14 mouse cellular contexts compared by ENCODE assay signal in the genomic region with DNA sequence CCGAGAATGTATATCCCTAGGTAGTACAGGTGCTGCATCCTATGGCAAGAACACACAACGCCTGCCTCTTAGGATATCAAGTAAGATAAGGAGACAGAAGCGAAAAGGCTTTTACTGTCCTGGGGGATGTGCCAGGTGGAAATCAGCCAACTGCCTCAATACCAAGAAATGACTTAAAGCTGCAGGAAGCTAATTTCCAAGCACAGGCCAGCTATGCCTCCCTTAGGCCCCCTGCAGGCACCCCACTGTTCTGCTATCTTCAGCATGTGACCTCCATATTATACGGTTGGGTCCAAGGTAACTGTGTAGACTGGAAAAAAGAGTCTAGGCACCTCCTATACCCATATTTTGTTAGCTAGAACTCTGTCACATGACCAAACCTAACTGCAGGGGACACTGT. TPM values are rescaled to one million over a fixed set of nuclear protein-coding genes. Genes with fewer than 3 reads are reported as not detected.
DNase-seq lines count a peak whose midpoint lies in the region; ATAC-seq and TF ChIP-seq lines count a peak whose summit lies in the region.
"Had no signal": no experiment of that assay in that cellular context is flagged by ENCODE, and none has a peak within 500 bp of the region (broad histone marks: within the 10 kb centered on the region; RNA-seq: fewer than 3 reads in every experiment).

No protein-coding gene starts in this region.

- no peaks in the 10 kb centered on the region for H3K36me3 ChIP-seq in intestine, embryonic 16.5 days (ENCODE audit: control insufficient read depth, insufficient read depth, low read length)
- H3K36me3 ChIP-seq in intestine, embryonic 15.5 days: 0 out of 2 replicates have a peak, but pooled peaks cover 5% of the 10 kb centered on the region
- no peaks in the 10 kb centered on the region for H3K36me3 ChIP-seq in midbrain, postnatal 0 days (ENCODE audit: insufficient read depth, low read length)
- no peaks in the 10 kb centered on the region for H3K36me3 ChIP-seq in midbrain, embryonic 13.5 days
- H3K36me3 ChIP-seq: midbrain, embryonic 10.5 days; neural tube, embryonic 13.5 days; stomach, embryonic 15.5 days had no signal

- no peak overlapping the region for H3K27ac ChIP-seq in intestine, embryonic 16.5 days (ENCODE audit: low read length)
- H3K27ac ChIP-seq in intestine, embryonic 15.5 days: no peak overlapping the region
- H3K27ac ChIP-seq in midbrain, postnatal 0 days (ENCODE audit: low read depth, low read length): no peak overlapping the region
- H3K27ac ChIP-seq in midbrain, embryonic 13.5 days: no peak overlapping the region
- H3K27ac ChIP-seq in brown adipose tissue, adult 24 weeks (replicated peaks; ENCODE audit: low read depth, low read length): peak overlapping the region; percentile 61
- H3K27ac ChIP-seq: limb, embryonic 13.5 days; midbrain, embryonic 10.5 days; neural tube, embryonic 13.5 days; stomach, embryonic 15.5 days had no signal

- no peaks in the 10 kb centered on the region for H3K9me3 ChIP-seq in intestine, embryonic 16.5 days (ENCODE audit: control insufficient read depth, low read length)
- H3K9me3 ChIP-seq in intestine, embryonic 15.5 days: no peaks in the 10 kb centered on the region
- no peaks in the 10 kb centered on the region for H3K9me3 ChIP-seq in midbrain, postnatal 0 days (ENCODE audit: low read length)
- no peaks in the 10 kb centered on the region for H3K9me3 ChIP-seq in midbrain, embryonic 13.5 days
- H3K9me3 ChIP-seq: limb, embryonic 13.5 days; midbrain, embryonic 10.5 days; neural tube, embryonic 13.5 days; stomach, embryonic 15.5 days had no signal

- ATAC-seq in intestine, embryonic 16.5 days: 0 out of 2 replicates have a peak, but pooled peaks have one; percentile 32
- no peak for ATAC-seq in intestine, embryonic 15.5 days
- ATAC-seq in midbrain, postnatal 0 days (ENCODE audit: low FRiP score): no peak
- no peak for ATAC-seq in midbrain, embryonic 13.5 days
- peak; percentile 73 for ATAC-seq in megakaryocyte-erythroid progenitor cell, adult 5-6 weeks (replicated peaks; ENCODE audit: low FRiP score, low TSS enrichment, poor library complexity, severe bottlenecking)
- ATAC-seq: Patski had no signal

- DNase-seq in midbrain, postnatal 0 days (ENCODE audit: low spot score): no peak
- no peak for DNase-seq in retina, embryonic 14.5 days (ENCODE audit: low spot score)
- DNase-seq: gastrocnemius, postnatal 25 days had no signal

- no peak overlapping the region for H3K9ac ChIP-seq in intestine, embryonic 16.5 days (ENCODE audit: low read depth, low read length)
- H3K9ac ChIP-seq in intestine, embryonic 15.5 days: no peak overlapping the region
- no peak overlapping the region for H3K9ac ChIP-seq in midbrain, postnatal 0 days (replicated peaks; ENCODE audit: low read length, poor library complexity, severe bottlenecking)
- H3K9ac ChIP-seq in midbrain, embryonic 13.5 days (replicated peaks): no peak overlapping the region
- H3K9ac ChIP-seq: limb, embryonic 13.5 days; neural tube, embryonic 13.5 days; stomach, embryonic 15.5 days had no signal

- 70% methylated on average over 4 of the region's 4 CpGs for WGBS in intestine, embryonic 16.5 days
- WGBS in intestine, embryonic 15.5 days: 65% methylated on average over 4 of the region's 4 CpGs
- WGBS in midbrain, postnatal 0 days: 65% methylated on average over 4 of the region's 4 CpGs
- 94% methylated on average over 4 of the region's 4 CpGs for WGBS in midbrain, embryonic 13.5 days

- H3K4me3 ChIP-seq in intestine, embryonic 16.5 days (ENCODE audit: low read length): no peak overlapping the region
- no peak overlapping the region for H3K4me3 ChIP-seq in intestine, embryonic 15.5 days (replicated peaks)
- no peak overlapping the region for H3K4me3 ChIP-seq in midbrain, postnatal 0 days (ENCODE audit: low read depth, low read length)
- no peak overlapping the region for H3K4me3 ChIP-seq in midbrain, embryonic 13.5 days (replicated peaks)
- H3K4me3 ChIP-seq in brown adipose tissue, adult 24 weeks (ENCODE audit: insufficient read depth, low read depth, low read length): no peak overlapping the region
- H3K4me3 ChIP-seq: erythroblast, embryonic 14.5 days; limb, embryonic 13.5 days; midbrain, embryonic 10.5 days; neural tube, embryonic 13.5 days; stomach, embryonic 15.5 days had no signal

- no peaks in the 10 kb centered on the region for H3K27me3 ChIP-seq in intestine, embryonic 16.5 days (replicated peaks; ENCODE audit: control insufficient read depth, insufficient read depth, low read length)
- no peaks in the 10 kb centered on the region for H3K27me3 ChIP-seq in intestine, embryonic 15.5 days (replicated peaks)
- H3K27me3 ChIP-seq in midbrain, postnatal 0 days (ENCODE audit: insufficient read depth, low read length): no peaks in the 10 kb centered on the region
- H3K27me3 ChIP-seq in midbrain, embryonic 13.5 days: no peaks in the 10 kb centered on the region
- H3K27me3 ChIP-seq: limb, embryonic 13.5 days; neural tube, embryonic 13.5 days; Patski; stomach, embryonic 15.5 days had no signal

- TF ChIP-seq CTCF in midbrain, postnatal 0 days (IDR thresholded peaks at IDR 0.05): 0 out of 2 replicates have a peak, but pooled peaks have one; percentile 10

- peaks cover 11% of the 10 kb centered on the region; the same call in 1 of the 2 replicates for H3K4me1 ChIP-seq in intestine, embryonic 16.5 days (ENCODE audit: control insufficient read depth, insufficient read depth, low read length)
- peaks cover 9% of the 10 kb centered on the region for H3K4me1 ChIP-seq in intestine, embryonic 15.5 days (replicated peaks)
- H3K4me1 ChIP-seq in midbrain, postnatal 0 days (ENCODE audit: insufficient read depth, low read length): no peaks in the 10 kb centered on the region
- H3K4me1 ChIP-seq in midbrain, embryonic 13.5 days (replicated peaks): no peaks in the 10 kb centered on the region
- peaks cover 33% of the 10 kb centered on the region for H3K4me1 ChIP-seq in brown adipose tissue, adult 24 weeks (ENCODE audit: control insufficient read depth, insufficient read depth, insufficient read length, low read length)
- H3K4me1 ChIP-seq: midbrain, embryonic 10.5 days had no signal

- H3K4me2 ChIP-seq in intestine, embryonic 16.5 days (ENCODE audit: low read depth, low read length): no peak overlapping the region
- no peak overlapping the region for H3K4me2 ChIP-seq in intestine, embryonic 15.5 days (replicated peaks)
- H3K4me2 ChIP-seq in midbrain, postnatal 0 days (ENCODE audit: low read depth, low read length, poor library complexity, severe bottlenecking): no peak overlapping the region
- H3K4me2 ChIP-seq in midbrain, embryonic 13.5 days (replicated peaks): no peak overlapping the region
- H3K4me2 ChIP-seq: limb, embryonic 13.5 days; neural tube, embryonic 13.5 days; stomach, embryonic 15.5 days had no signal

RNA-seq across cellular contexts. Expression of a gene that starts 44.7 kb away (rescaled TPM):
- 10.1 and 10.3 TPM in 2 replicates for polyA plus RNA-seq in intestine, embryonic 16.5 days (2015; fragmentation: Nextera tagmentation; extraction: Ambion mirVana)
- 9.4 and 11.8 TPM in 2 replicates for polyA plus RNA-seq in intestine, embryonic 15.5 days (2015; fragmentation: Nextera tagmentation; extraction: Ambion mirVana)
- 3.7 and 5.9 TPM in 2 replicates for total RNA-seq in midbrain, postnatal 0 days (2014; rRNA removed)
- 1.6 and 1.8 TPM in 2 replicates for polyA plus RNA-seq in midbrain, postnatal 0 days (2015; fragmentation: Nextera tagmentation; extraction: Ambion mirVana)
- polyA plus RNA-seq in midbrain, embryonic 13.5 days (2015; fragmentation: Nextera tagmentation; extraction: Ambion mirVana): 3.4 and 3.7 TPM in 2 replicates
- polyA plus RNA-seq in brown adipose tissue, adult 24 weeks (2012; ENCODE audit: insufficient read depth, insufficient read length, missing spikeins): 2.9 and 7.5 TPM in 2 replicates
- total RNA-seq in megakaryocyte-erythroid progenitor cell, adult 5-6 weeks (2014; fragmentation: Nextera tagmentation): 30.2 and 32.2 TPM in 2 replicates
- 4.5 and 14.7 TPM in 2 replicates for total RNA-seq in megakaryocyte-erythroid progenitor cell, adult 5-6 weeks (2017)

Comparison
In these comparisons a context has a peak if more than half of its experiments do, and no peak if none do; other contexts are left out.
1. ATAC-seq: peak in intestine, embryonic 16.5 days (single experiment) and megakaryocyte-erythroid progenitor cell, adult 5-6 weeks (single experiment); none in intestine, embryonic 15.5 days (single experiment), midbrain, postnatal 0 days (single experiment) and midbrain, embryonic 13.5 days (single experiment).